Mouse (Mus musculus) heart, embryonic 12.5 days (tissue): ENCODE data around the gene Pcsk5. TPM values are rescaled to one million over a fixed set of nuclear protein-coding genes. Genes with fewer than 3 reads are reported as not detected.

Experiments
- ATAC-seq: fragments of 200-750 bp; cut with Nextera tagmentation; 2 replicates; pipeline ENCODE4 v1.8.0; 2017; ENCODE audit warnings: moderate TSS enrichment, moderate library complexity; ENCODE audit not compliant: insufficient number of reproducible peaks, low FRiP score
- H3K27ac ChIP-seq: fragments of 300-500 bp; sonication (generic); 2 replicates; pipeline ENCODE4 v1.5.1; 2016; ENCODE audit warnings: mild to moderate bottlenecking, moderate library complexity; ENCODE audit not compliant: poor library complexity, severe bottlenecking
- H3K27me3 ChIP-seq: fragments of 300-500 bp; sonication (generic); replicated peaks from 2 replicates; pipeline ENCODE4 v1.6.1; 2016; ENCODE audit warnings: mild to moderate bottlenecking, moderate library complexity
- H3K36me3 ChIP-seq: fragments of 300-500 bp; sonication (generic); 2 replicates; pipeline ENCODE4 v1.6.1; 2016; ENCODE audit warnings: mild to moderate bottlenecking, moderate library complexity
- H3K4me1 ChIP-seq: fragments of 300-500 bp; sonication (generic); replicated peaks from 2 replicates; pipeline ENCODE4 v1.6.1; 2016; ENCODE audit warnings: mild to moderate bottlenecking
- H3K4me2 ChIP-seq: fragments of 300-500 bp; sonication (generic); 2 replicates; pipeline ENCODE4 v1.6.1; 2016; ENCODE audit warnings: mild to moderate bottlenecking, moderate library complexity
- H3K4me3 ChIP-seq: fragments of 300-500 bp; sonication (generic); 2 replicates; pipeline ENCODE4 v1.5.1; 2016; ENCODE audit warnings: mild to moderate bottlenecking
- H3K9ac ChIP-seq: fragments of 300-500 bp; sonication (generic); 2 replicates; pipeline ENCODE4 v1.6.1; 2016; ENCODE audit warnings: mild to moderate bottlenecking, moderate library complexity
- H3K9me3 ChIP-seq: fragments of 300-500 bp; sonication (generic); replicated peaks from 2 replicates; pipeline ENCODE4 v1.6.1; 2016; ENCODE audit warnings: mild to moderate bottlenecking, moderate library complexity
- WGBS: fragments of 180-500 bp; shearing (Covaris S2); methylation state at CpG from one replicate; pipeline ENCODE4 v1.1.7; 2016; 5-methylcytosine and 5-hydroxymethylcytosine counted together
- polyA plus RNA-seq: library from polyadenylated mRNA; unstranded; fragments of >200 nt; fragmentation: Nextera tagmentation; extraction: Ambion mirVana; gene quantifications from 2 replicates; pipeline ENCODE4 v1.2.1, GENCODE M21; 2016

Pcsk5 gene
- polyA plus RNA-seq, 1 experiment from 2014 or later = 24.6 TPM

GRCm38 (mm10) chr19:17471861-17472260 is 365.6 kb downstream of the Pcsk5 start:
- H3K4me1 ChIP-seq = no peaks in the 10 kb centered on the region
- H3K27me3 ChIP-seq = no peaks in the 10 kb centered on the region
- no peaks in the 10 kb centered on the region for H3K9me3 ChIP-seq
- H3K27ac ChIP-seq = no peak overlapping the region
- no peak for ATAC-seq
- H3K9ac ChIP-seq = no peak overlapping the region
- no peak overlapping the region for H3K4me2 ChIP-seq
- no peaks in the 10 kb centered on the region for H3K36me3 ChIP-seq
- no peak overlapping the region for H3K4me3 ChIP-seq
- WGBS = 66% methylated on average over 7 of the region's 7 CpGs

- no peaks in the 10 kb centered on the region for H3K36me3 ChIP-seq
- ATAC-seq = no peak
- H3K27ac ChIP-seq = no peak overlapping the region
- WGBS = 68% methylated on average over 4 of the region's 4 CpGs
- H3K9me3 ChIP-seq = no peaks in the 10 kb centered on the region
- no peak overlapping the region for H3K4me3 ChIP-seq
- H3K9ac ChIP-seq = no peak overlapping the region
- H3K4me2 ChIP-seq = no peak overlapping the region
- H3K4me1 ChIP-seq = no peaks in the 10 kb centered on the region
- no peaks in the 10 kb centered on the region for H3K27me3 ChIP-seq
Observed at GRCm38 (mm10) chr19:17471196-17471595, 366.2 kb downstream of the Pcsk5 start.

GRCm38 (mm10) chr19:17467556-17468211 is 369.7 kb downstream of the Pcsk5 start:
- H3K9ac ChIP-seq = no peak overlapping the region
- H3K36me3 ChIP-seq = no peaks in the 10 kb centered on the region
- H3K9me3 ChIP-seq = no peaks in the 10 kb centered on the region
- no peak overlapping the region for H3K4me3 ChIP-seq
- no peak for ATAC-seq
- no peak overlapping the region for H3K27ac ChIP-seq
- no peaks in the 10 kb centered on the region for H3K4me1 ChIP-seq
- 54% methylated on average over 6 of the region's 6 CpGs for WGBS
- H3K27me3 ChIP-seq = no peaks in the 10 kb centered on the region
- no peak overlapping the region for H3K4me2 ChIP-seq

GRCm38 (mm10) chr19:17452001-17452400 is 385.4 kb downstream of the Pcsk5 start:
- Histone ChIP-seq H3K9ac (no peak overlapping the region), H3K9me3 (no peaks in the 10 kb centered on the region), H3K27me3 (no peaks in the 10 kb centered on the region), H3K4me2 (no peak overlapping the region), H3K36me3 (no peaks in the 10 kb centered on the region), H3K4me3 (no peak overlapping the region), H3K4me1 (no peaks in the 10 kb centered on the region), H3K27ac (no peak overlapping the region)
- 79% methylated on average over 7 of the region's 7 CpGs for WGBS
- no peak for ATAC-seq

- Histone ChIP-seq H3K4me2 (no peak overlapping the region), H3K36me3 (no peaks in the 10 kb centered on the region), H3K4me1 (no peaks in the 10 kb centered on the region), H3K27ac (no peak overlapping the region), H3K4me3 (no peak overlapping the region), H3K27me3 (no peaks in the 10 kb centered on the region), H3K9me3 (no peaks in the 10 kb centered on the region), H3K9ac (no peak overlapping the region)
- ATAC-seq = no peak
- 85% methylated on average over 7 of the region's 7 CpGs for WGBS
Observed at GRCm38 (mm10) chr19:17443581-17443980, 393.9 kb downstream of the Pcsk5 start.

GRCm38 (mm10) chr19:17439476-17440189 is 397.8 kb downstream of the Pcsk5 start:
- no peaks in the 10 kb centered on the region for H3K9me3 ChIP-seq
- no peak overlapping the region for H3K4me3 ChIP-seq
- H3K36me3 ChIP-seq = no peaks in the 10 kb centered on the region
- no peak overlapping the region for H3K9ac ChIP-seq
- no peaks in the 10 kb centered on the region for H3K4me1 ChIP-seq
- no peak overlapping the region for H3K4me2 ChIP-seq
- H3K27ac ChIP-seq = no peak overlapping the region
- H3K27me3 ChIP-seq = no peaks in the 10 kb centered on the region
- ATAC-seq = no peak
- 68% methylated on average over 4 of the region's 4 CpGs for WGBS

GRCm38 (mm10) chr19:17436651-17437050 is 400.8 kb downstream of the Pcsk5 start:
- H3K27ac ChIP-seq = no peak overlapping the region
- H3K9me3 ChIP-seq = no peaks in the 10 kb centered on the region
- no peak for ATAC-seq
- no peaks in the 10 kb centered on the region for H3K4me1 ChIP-seq
- 86% methylated on average over 1 of the region's 1 CpGs for WGBS
- no peaks in the 10 kb centered on the region for H3K27me3 ChIP-seq
- H3K4me3 ChIP-seq = no peak overlapping the region
- H3K36me3 ChIP-seq = no peaks in the 10 kb centered on the region
- H3K9ac ChIP-seq = no peak overlapping the region
- H3K4me2 ChIP-seq = no peak overlapping the region

GRCm38 (mm10) chr19:17428561-17428914 is 408.9 kb downstream of the Pcsk5 start:
- Histone ChIP-seq H3K4me1 (peaks cover 1% of the 10 kb centered on the region), H3K27me3 (no peaks in the 10 kb centered on the region), H3K9ac (no peak overlapping the region), H3K4me3 (no peak overlapping the region), H3K4me2 (no peak overlapping the region), H3K27ac (no peak overlapping the region), H3K36me3 (no peaks in the 10 kb centered on the region), H3K9me3 (no peaks in the 10 kb centered on the region)
- ATAC-seq = no peak
- 66% methylated on average over 2 of the region's 2 CpGs for WGBS

- no peak for ATAC-seq
- Histone ChIP-seq H3K9me3 (no peaks in the 10 kb centered on the region), H3K9ac (no peak overlapping the region), H3K36me3 (no peaks in the 10 kb centered on the region), H3K4me1 (peaks cover 6% of the 10 kb centered on the region), H3K27ac (no peak overlapping the region), H3K4me2 (no peak overlapping the region), H3K4me3 (no peak overlapping the region), H3K27me3 (no peaks in the 10 kb centered on the region)
- WGBS = 83% methylated on average over 2 of the region's 2 CpGs
Observed at GRCm38 (mm10) chr19:17427824-17428560, 409.4 kb downstream of the Pcsk5 start.

GRCm38 (mm10) chr19:17423306-17423705 is 414.1 kb downstream of the Pcsk5 start:
- Histone ChIP-seq H3K27ac (no peak overlapping the region), H3K9ac (no peak overlapping the region)
- no peak for ATAC-seq

GRCm38 (mm10) chr19:17417855-17418254 is 419.6 kb downstream of the Pcsk5 start:
- H3K27ac ChIP-seq = no peak overlapping the region
- H3K4me3 ChIP-seq = no peak overlapping the region
- no peaks in the 10 kb centered on the region for H3K36me3 ChIP-seq
- H3K4me2 ChIP-seq = no peak overlapping the region
- H3K4me1 ChIP-seq = no peaks in the 10 kb centered on the region
- no peaks in the 10 kb centered on the region for H3K9me3 ChIP-seq
- H3K27me3 ChIP-seq = no peaks in the 10 kb centered on the region
- no peak overlapping the region for H3K9ac ChIP-seq
- ATAC-seq = no peak
- 73% methylated on average over 1 of the region's 1 CpGs for WGBS

More at GRCm38 (mm10) chr19:17423306-17423705, 414.1 kb downstream of the Pcsk5 start:
- 38% methylated on average over 3 of the region's 3 CpGs for WGBS
- Histone ChIP-seq H3K9me3 (no peaks in the 10 kb centered on the region), H3K4me2 (no peak overlapping the region), H3K4me3 (no peak overlapping the region), H3K4me1 (peaks cover 6% of the 10 kb centered on the region), H3K27me3 (no peaks in the 10 kb centered on the region), H3K36me3 (no peaks in the 10 kb centered on the region)
